Mouse (Mus musculus): ENCODE data around the gene Foxn1.

Foxn1 gene

GRCm38 (mm10) chr11:78354905-78355304 lies 31.5 kb downstream of the Foxn1 start:
- no peak for DNase-seq

GRCm38 (mm10) chr11:78353081-78353480 lies 33.3 kb downstream of the Foxn1 start:
- DNase-seq, result no peak

GRCm38 (mm10) chr11:78349441-78350358 lies 36.7 kb downstream of the Foxn1 start:
- DNase-seq, result no peak

GRCm38 (mm10) chr11:78348474-78348873 lies 37.9 kb downstream of the Foxn1 start:
- DNase-seq, result no peak

- no peak for DNase-seq
Observed at GRCm38 (mm10) chr11:78347908-78348307, 38.5 kb downstream of the Foxn1 start.

- no peak for DNase-seq
Observed at GRCm38 (mm10) chr11:78347070-78347754, 39.1 kb downstream of the Foxn1 start.

GRCm38 (mm10) chr11:78346326-78347069 lies 39.9 kb downstream of the Foxn1 start:
- no peak for DNase-seq

GRCm38 (mm10) chr11:78345801-78346200 lies 40.6 kb downstream of the Foxn1 start:
- no peak for DNase-seq

GRCm38 (mm10) chr11:78344890-78345715 lies 41.3 kb downstream of the Foxn1 start:
- DNase-seq, result no peak

GRCm38 (mm10) chr11:78344328-78344889 lies 41.9 kb downstream of the Foxn1 start:
- DNase-seq, result no peak

GRCm38 (mm10) chr11:78343381-78344327 lies 42.7 kb downstream of the Foxn1 start, which contains the start of gene Unc119:
Unc119 (plus strand) TSS chr11:78343482.
- DNase-seq, result peak; percentile 80

GRCm38 (mm10) chr11:78341702-78342101 lies 44.7 kb downstream of the Foxn1 start:
- no peak for DNase-seq

GRCm38 (mm10) chr11:78337040-78337439 lies 49.3 kb downstream of the Foxn1 start:
- no peak for DNase-seq

- no peak for DNase-seq
Observed at GRCm38 (mm10) chr11:78333992-78334391, 52.4 kb downstream of the Foxn1 start.

GRCm38 (mm10) chr11:78332676-78333075 lies 53.7 kb downstream of the Foxn1 start:
- DNase-seq, result no peak

- DNase-seq, result no peak
Observed at GRCm38 (mm10) chr11:78328512-78329056, 57.8 kb downstream of the Foxn1 start.

GRCm38 (mm10) chr11:78327634-78328511 lies 58.5 kb downstream of the Foxn1 start, which contains the start of gene Pigs:
Pigs (plus strand) TSS chr11:78328415.
- peak; percentile 94 for DNase-seq

- DNase-seq, result no peak
Observed at GRCm38 (mm10) chr11:78327215-78327614, 59.1 kb downstream of the Foxn1 start.

GRCm38 (mm10) chr11:78324965-78325364 lies 61.4 kb downstream of the Foxn1 start:
- no peak for DNase-seq

Data from right cerebral cortex, postnatal 25 days (tissue).